In the genomic region with DNA sequence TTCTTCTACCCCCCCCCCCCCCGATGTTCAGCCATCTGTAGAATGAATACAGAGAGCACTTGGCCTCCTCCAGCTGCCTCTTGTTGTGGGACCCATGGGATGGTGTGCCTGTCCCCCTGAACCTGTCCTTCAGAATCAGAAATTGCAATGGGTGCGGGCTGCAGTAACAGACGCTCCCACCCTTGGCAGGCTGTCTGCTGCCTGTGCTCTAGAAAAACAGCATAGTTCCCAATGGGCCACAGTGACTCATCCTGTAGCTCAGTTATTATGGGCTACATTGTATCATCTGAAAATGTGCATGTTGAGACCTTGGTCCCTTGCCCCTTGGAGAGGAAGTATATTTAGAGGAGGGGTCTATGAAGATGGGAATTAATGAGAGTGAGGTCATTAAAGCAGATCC, we compare ENCODE assay signal across 20 mouse cellular contexts.
A peak's percentile ranks its signal among the peaks of the same experiment; 100 is the strongest.
DNase-seq lines count a peak whose midpoint lies in the region; ATAC-seq lines count a peak whose summit lies in the region.
"Had no signal": no experiment of that assay in that cellular context is flagged by ENCODE, and none has a peak within 500 bp of the region (broad histone marks: within the 10 kb centered on the region; RNA-seq: fewer than 3 reads in every experiment).

No protein-coding gene starts in this region.

- no peak overlapping the region for H3K4me3 ChIP-seq in heart, embryonic 12.5 days
- H3K4me3 ChIP-seq: embryonic facial prominence, embryonic 13.5 days; forebrain, embryonic 13.5 days; heart, embryonic 13.5 days; hindbrain, embryonic 13.5 days; left cerebral cortex, adult 2 months; midbrain, embryonic 13.5 days had no signal

- H3K27ac ChIP-seq in heart, embryonic 12.5 days (ENCODE audit: poor library complexity, severe bottlenecking): no peak overlapping the region
- H3K27ac ChIP-seq: embryonic facial prominence, embryonic 13.5 days; forebrain, embryonic 13.5 days; heart, embryonic 13.5 days; hindbrain, embryonic 13.5 days; left cerebral cortex, adult 2 months; midbrain, embryonic 13.5 days had no signal

- intact Hi-C loops in heart, postnatal 10 days (cut with DNase I): no loop called here

- no peaks in the 10 kb centered on the region for H3K27me3 ChIP-seq in heart, embryonic 12.5 days (replicated peaks)
- H3K27me3 ChIP-seq: embryonic facial prominence, embryonic 13.5 days; forebrain, embryonic 13.5 days; heart, embryonic 13.5 days; hindbrain, embryonic 13.5 days; midbrain, embryonic 13.5 days had no signal

- ATAC-seq in heart, embryonic 12.5 days (ENCODE audit: insufficient number of reproducible peaks, low FRiP score): no peak
- ATAC-seq: forebrain, embryonic 13.5 days; intestine, embryonic 16.5 days; liver, postnatal 0 days; midbrain, embryonic 13.5 days had no signal

- no peak overlapping the region for H3K9ac ChIP-seq in heart, embryonic 12.5 days
- H3K9ac ChIP-seq: embryonic facial prominence, embryonic 13.5 days; forebrain, embryonic 13.5 days; heart, embryonic 13.5 days; hindbrain, embryonic 13.5 days; liver, postnatal 0 days; midbrain, embryonic 13.5 days had no signal

- no peaks in the 10 kb centered on the region for H3K9me3 ChIP-seq in heart, embryonic 12.5 days (replicated peaks)
- H3K9me3 ChIP-seq: embryonic facial prominence, embryonic 13.5 days; forebrain, embryonic 13.5 days; heart, embryonic 13.5 days; hindbrain, embryonic 13.5 days; midbrain, embryonic 13.5 days had no signal

- WGBS in heart, embryonic 12.5 days: 76% methylated on average over 3 of the region's 3 CpGs

- H3K4me2 ChIP-seq in heart, embryonic 12.5 days: no peak overlapping the region
- H3K4me2 ChIP-seq: embryonic facial prominence, embryonic 13.5 days; forebrain, embryonic 13.5 days; heart, embryonic 13.5 days; hindbrain, embryonic 13.5 days; midbrain, embryonic 13.5 days had no signal

- DNase-seq in heart, adult 11 months: peak; percentile 90
- peak; percentile 27 for DNase-seq in right cerebral cortex, adult 18-20 months
- no peak for DNase-seq in right cerebral cortex, postnatal 14 days
- DNase-seq in heart, postnatal 10 days: peak; percentile 28 to 37
- no peak for DNase-seq in MN1 (ENCODE audit: low spot score)
- no peak for DNase-seq in kidney, postnatal 4 days
- DNase-seq: adrenal gland, adult 2 months; cerebellum, adult 11-12 months; kidney, postnatal 10 days; liver, postnatal 0 days; lung, postnatal 4 days; right cerebral cortex, postnatal 25 days had no signal

- no peaks in the 10 kb centered on the region for H3K4me1 ChIP-seq in heart, embryonic 12.5 days (replicated peaks)
- H3K4me1 ChIP-seq: heart, embryonic 13.5 days had no signal

- H3K36me3 ChIP-seq in heart, embryonic 12.5 days: no peaks in the 10 kb centered on the region
- H3K36me3 ChIP-seq: embryonic facial prominence, embryonic 13.5 days; heart, embryonic 13.5 days; hindbrain, embryonic 13.5 days; midbrain, embryonic 13.5 days had no signal

Comparison
In these comparisons a context has a peak if more than half of its experiments do, and no peak if none do; other contexts are left out.
1. DNase-seq: peak in heart, adult 11 months (single experiment), right cerebral cortex, adult 18-20 months (single experiment) and heart, postnatal 10 days (2 of 2); none in right cerebral cortex, postnatal 14 days (single experiment), MN1 (single experiment) and kidney, postnatal 4 days (0 of 2).